Mouse (Mus musculus): Measurements from ENCODE around the gene Zfp423. TPM values are rescaled to one million over a fixed set of nuclear protein-coding genes. Genes with fewer than 3 reads are reported as not detected.

The Zfp423 gene
- polyA plus RNA-seq (2016; fragmentation: Nextera tagmentation; extraction: Ambion mirVana): 5.0 and 10.4 TPM in 2 replicates

GRCm38 (mm10) chr8:87959320-87959920 is at the start of gene Zfp423:
TSS of gene Zfp423 (minus strand) at chr8:87959595.
- Histone ChIP-seq H3K4me3 (peak within 1 kb of the TSS; percentile 82), H3K36me3 (no peaks in the 10 kb centered on the region), H3K4me1 (peaks cover 62% of the 10 kb centered on the region), H3K9me3 (no peaks in the 10 kb centered on the region), H3K27ac (peak within 1 kb of the TSS; percentile 96), H3K27me3 (ENCODE audit: insufficient read depth, poor library complexity, severe bottlenecking) (peaks cover 39% of the 10 kb centered on the region)
- DNase-seq (ENCODE audit: low spot score): no peak
- under 1% methylated on average over 39 of the region's 48 CpGs for WGBS

DNA sequence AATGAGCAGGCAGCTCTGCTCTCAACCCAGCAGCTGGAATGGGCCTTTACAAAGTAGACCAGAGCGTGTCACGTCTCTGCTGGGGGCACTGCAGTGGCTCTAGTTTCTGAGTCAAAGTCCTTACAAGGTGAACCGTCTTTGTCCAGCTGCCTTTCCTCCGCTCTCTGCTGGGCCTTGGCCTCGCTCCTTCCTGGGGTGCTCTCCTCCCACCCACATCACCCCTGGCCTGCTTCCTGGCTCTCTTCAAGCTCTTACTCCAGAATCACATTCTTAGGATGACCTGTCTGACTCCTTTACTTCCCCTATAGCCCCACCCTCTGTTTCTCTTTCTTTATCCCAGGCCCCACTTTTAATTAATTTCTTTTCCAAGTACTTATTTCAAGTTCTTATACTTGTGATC is 47.4 kb upstream of the Zfp423 start:
- Histone ChIP-seq H3K36me3 (no peaks in the 10 kb centered on the region), H3K9me3 (no peaks in the 10 kb centered on the region), H3K4me3 (no peak overlapping the region), H3K4me1 (peaks cover 14% of the 10 kb centered on the region), H3K27me3 (ENCODE audit: insufficient read depth, poor library complexity, severe bottlenecking) (no peaks in the 10 kb centered on the region), H3K27ac (no peak overlapping the region)
- DNase-seq (ENCODE audit: low spot score): no peak
- 69% methylated on average over 5 of the region's 5 CpGs for WGBS

- peaks cover 16% of the 10 kb centered on the region for H3K4me1 ChIP-seq
- no peak for DNase-seq (ENCODE audit: low spot score)
- H3K9me3 ChIP-seq: no peaks in the 10 kb centered on the region
- 18% methylated on average over 5 of the region's 5 CpGs for WGBS
- H3K4me3 ChIP-seq: 0 out of 2 replicates have a peak overlapping the region, but pooled peaks have one; percentile 15
- no peaks in the 10 kb centered on the region for H3K36me3 ChIP-seq
- H3K27me3 ChIP-seq (ENCODE audit: insufficient read depth, poor library complexity, severe bottlenecking): 0 out of 2 replicates have a peak, but pooled peaks cover 3% of the 10 kb centered on the region
- no peak overlapping the region for H3K27ac ChIP-seq
Observed at GRCm38 (mm10) chr8:87984778-87985177, 25.4 kb upstream of the Zfp423 start.

- Histone ChIP-seq H3K27ac (no peak overlapping the region), H3K4me3 (peak overlapping the region; percentile 15; the same call in 1 of the 2 replicates), H3K27me3 (ENCODE audit: insufficient read depth, poor library complexity, severe bottlenecking) (0 out of 2 replicates have a peak, but pooled peaks cover 3% of the 10 kb centered on the region), H3K9me3 (no peaks in the 10 kb centered on the region), H3K4me1 (peaks cover 16% of the 10 kb centered on the region), H3K36me3 (no peaks in the 10 kb centered on the region)
- 23% methylated on average over 8 of the region's 8 CpGs for whole genome bisulfite sequencing
- DNase-seq (ENCODE audit: low spot score): no peak
Observed at GRCm38 (mm10) chr8:87984032-87984431, 24.6 kb upstream of the Zfp423 start.

DNA sequence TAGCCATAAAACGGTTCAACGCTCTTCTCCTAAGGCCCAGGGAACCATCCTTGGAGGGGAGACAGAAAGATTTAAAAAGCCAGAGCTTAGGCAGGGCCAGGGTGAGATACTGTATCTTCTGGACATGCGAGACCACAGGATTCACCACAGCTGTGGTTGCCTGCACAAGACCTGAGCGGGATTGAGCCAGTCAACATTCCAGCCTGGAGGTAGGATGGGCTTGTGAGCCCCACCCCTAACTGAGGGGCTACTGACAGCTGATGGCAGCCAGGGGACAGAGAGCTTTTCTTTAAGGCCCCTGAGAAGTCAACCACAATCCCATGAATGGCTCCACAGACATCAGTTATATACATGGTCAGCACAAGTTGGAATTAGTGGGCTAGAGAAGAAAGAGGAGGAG is 23.5 kb upstream of the Zfp423 start:
- DNase-seq (ENCODE audit: low spot score): no peak
- 87% methylated on average over 4 of the region's 4 CpGs for WGBS
- Histone ChIP-seq H3K9me3 (no peaks in the 10 kb centered on the region), H3K36me3 (no peaks in the 10 kb centered on the region), H3K27ac (no peak overlapping the region), H3K27me3 (ENCODE audit: insufficient read depth, poor library complexity, severe bottlenecking) (0 out of 2 replicates have a peak, but pooled peaks cover 3% of the 10 kb centered on the region), H3K4me3 (no peak overlapping the region), H3K4me1 (peaks cover 16% of the 10 kb centered on the region)

DNA sequence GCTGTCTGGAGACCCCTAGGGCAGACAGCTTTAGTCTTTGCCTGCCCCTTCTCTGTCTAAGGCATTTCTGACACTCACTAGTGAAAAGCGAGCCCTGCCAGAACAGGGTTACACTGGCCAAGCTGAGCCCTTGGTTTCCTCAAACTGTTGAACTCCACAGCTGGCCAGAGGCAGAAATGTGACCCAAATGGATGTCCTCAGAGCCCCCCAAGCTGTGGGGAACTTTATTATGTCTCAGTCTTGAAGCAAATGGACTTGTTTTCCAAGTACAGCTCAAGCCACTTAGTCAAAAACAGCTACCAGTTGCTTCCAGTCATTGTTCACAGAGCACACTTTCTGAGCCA is 16.0 kb upstream of the Zfp423 start:
- H3K27ac ChIP-seq: peak overlapping the region; percentile 81
- peak overlapping the region; percentile 59 for H3K4me3 ChIP-seq
- H3K27me3 ChIP-seq (ENCODE audit: insufficient read depth, poor library complexity, severe bottlenecking): peaks cover 20% of the 10 kb centered on the region
- no peaks in the 10 kb centered on the region for H3K9me3 ChIP-seq
- H3K4me1 ChIP-seq: peaks cover 25% of the 10 kb centered on the region
- no peak for DNase-seq (ENCODE audit: low spot score)
- 12% methylated on average over 1 of the region's 1 CpGs for WGBS
- H3K36me3 ChIP-seq: no peaks in the 10 kb centered on the region

GRCm38 (mm10) chr8:87974759-87975465 is 15.5 kb upstream of the Zfp423 start:
- no peaks in the 10 kb centered on the region for H3K9me3 ChIP-seq
- H3K27me3 ChIP-seq (ENCODE audit: insufficient read depth, poor library complexity, severe bottlenecking): peaks cover 20% of the 10 kb centered on the region
- H3K36me3 ChIP-seq: no peaks in the 10 kb centered on the region
- 1% methylated on average over 24 of the region's 24 CpGs for WGBS
- H3K4me3 ChIP-seq: peak overlapping the region; percentile 59
- H3K4me1 ChIP-seq: peaks cover 25% of the 10 kb centered on the region
- peak overlapping the region; percentile 81 for H3K27ac ChIP-seq
- no peak for DNase-seq (ENCODE audit: low spot score)

DNA sequence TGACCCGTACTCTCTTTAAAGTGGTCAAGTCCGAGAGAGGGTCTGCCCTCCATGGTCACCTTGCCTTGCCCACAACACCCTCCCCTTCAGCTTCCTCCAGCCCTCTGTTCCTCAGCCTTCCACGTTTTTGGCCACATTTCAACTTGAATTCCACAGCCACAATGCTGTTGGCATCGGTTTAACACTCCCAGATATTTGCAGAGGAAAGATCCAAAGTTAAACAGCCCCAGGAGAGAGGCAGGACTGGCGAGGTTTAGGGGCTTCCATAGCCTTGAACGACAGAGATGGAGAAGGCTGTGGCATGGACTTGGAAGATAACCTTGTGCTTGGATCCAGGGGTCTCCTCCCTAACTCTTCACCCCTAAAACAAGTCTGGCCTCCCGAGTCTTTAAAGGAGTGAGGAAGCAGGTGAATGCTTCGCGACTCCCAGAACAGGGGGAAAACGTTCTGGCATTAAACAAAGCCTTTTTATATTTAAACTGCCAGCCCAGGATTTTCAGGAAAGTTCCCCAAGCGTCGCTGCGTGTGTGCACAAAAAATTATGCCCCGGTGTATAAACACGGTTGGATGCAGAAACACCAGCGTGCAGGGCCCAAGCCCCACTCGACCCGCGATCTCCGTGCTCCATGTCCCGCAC is 14.8 kb upstream of the Zfp423 start:
- H3K27ac ChIP-seq: peak overlapping the region; percentile 81
- DNase-seq (ENCODE audit: low spot score): no peak

DNA sequence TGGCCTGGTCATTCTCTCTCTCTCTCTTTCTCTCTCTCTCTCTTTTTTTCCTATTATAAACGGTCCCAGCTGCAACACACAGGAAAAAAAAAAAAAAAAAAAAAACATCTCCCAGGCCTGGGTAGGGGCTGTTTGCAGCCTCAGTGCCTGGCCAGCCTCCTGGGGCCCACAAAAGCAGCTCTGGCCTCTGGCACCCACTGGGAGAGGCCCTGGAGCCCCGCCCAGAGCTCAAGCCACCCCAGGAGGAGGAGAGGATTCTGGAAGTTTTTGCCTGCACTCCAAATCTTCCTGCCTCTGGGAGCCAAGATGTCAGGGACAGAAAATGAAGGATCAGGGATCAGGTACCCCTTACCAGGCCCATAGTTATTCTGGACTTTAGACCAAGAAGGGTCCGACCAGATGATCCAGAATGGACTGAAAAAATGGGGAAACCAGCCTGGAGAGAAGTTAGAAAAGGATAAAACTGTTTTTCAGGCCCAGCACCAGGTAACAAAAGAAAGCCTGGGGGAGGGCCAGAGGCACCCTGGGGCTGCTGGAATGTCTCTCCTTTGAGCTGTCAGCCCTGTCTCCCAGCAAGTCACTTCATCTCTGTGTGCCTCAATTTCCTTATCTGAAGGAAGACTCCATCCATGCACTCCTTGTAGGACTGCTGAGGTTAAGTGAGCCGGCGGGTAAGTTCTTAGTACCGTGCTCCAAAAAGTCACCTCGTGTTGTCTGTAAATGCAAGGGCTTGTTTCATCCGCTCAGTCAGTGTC is 8.6 kb upstream of the Zfp423 start:
- peaks cover 24% of the 10 kb centered on the region for H3K4me1 ChIP-seq
- H3K27ac ChIP-seq: 0 out of 2 replicates have a peak overlapping the region, but pooled peaks have one; percentile 63
- H3K27me3 ChIP-seq (ENCODE audit: insufficient read depth, poor library complexity, severe bottlenecking): peaks cover 29% of the 10 kb centered on the region
- no peak overlapping the region for H3K4me3 ChIP-seq
- H3K9me3 ChIP-seq: no peaks in the 10 kb centered on the region
- no peaks in the 10 kb centered on the region for H3K36me3 ChIP-seq
- DNase-seq (ENCODE audit: low spot score): no peak
- 24% methylated on average over 8 of the region's 8 CpGs for WGBS

More for the DNA sequence above, 14.8 kb upstream of the Zfp423 start:
- peak overlapping the region; percentile 59 for H3K4me3 ChIP-seq
- peaks cover 20% of the 10 kb centered on the region for H3K27me3 ChIP-seq (ENCODE audit: insufficient read depth, poor library complexity, severe bottlenecking)
- H3K4me1 ChIP-seq: peaks cover 25% of the 10 kb centered on the region
- no peaks in the 10 kb centered on the region for H3K9me3 ChIP-seq
- 9% methylated on average over 21 of the region's 21 CpGs for WGBS
- H3K36me3 ChIP-seq: no peaks in the 10 kb centered on the region

- Histone ChIP-seq H3K27me3 (ENCODE audit: insufficient read depth, poor library complexity, severe bottlenecking) (peaks cover 36% of the 10 kb centered on the region), H3K9me3 (no peaks in the 10 kb centered on the region), H3K4me1 (peaks cover 32% of the 10 kb centered on the region), H3K4me3 (no peak overlapping the region), H3K36me3 (no peaks in the 10 kb centered on the region), H3K27ac (peak overlapping the region; percentile 63; the same call in 1 of the 2 replicates)
- WGBS: 24% methylated on average over 2 of the region's 2 CpGs
- no peak for DNase-seq (ENCODE audit: low spot score)
Observed at GRCm38 (mm10) chr8:87967057-87967820, 7.8 kb upstream of the Zfp423 start.

DNA sequence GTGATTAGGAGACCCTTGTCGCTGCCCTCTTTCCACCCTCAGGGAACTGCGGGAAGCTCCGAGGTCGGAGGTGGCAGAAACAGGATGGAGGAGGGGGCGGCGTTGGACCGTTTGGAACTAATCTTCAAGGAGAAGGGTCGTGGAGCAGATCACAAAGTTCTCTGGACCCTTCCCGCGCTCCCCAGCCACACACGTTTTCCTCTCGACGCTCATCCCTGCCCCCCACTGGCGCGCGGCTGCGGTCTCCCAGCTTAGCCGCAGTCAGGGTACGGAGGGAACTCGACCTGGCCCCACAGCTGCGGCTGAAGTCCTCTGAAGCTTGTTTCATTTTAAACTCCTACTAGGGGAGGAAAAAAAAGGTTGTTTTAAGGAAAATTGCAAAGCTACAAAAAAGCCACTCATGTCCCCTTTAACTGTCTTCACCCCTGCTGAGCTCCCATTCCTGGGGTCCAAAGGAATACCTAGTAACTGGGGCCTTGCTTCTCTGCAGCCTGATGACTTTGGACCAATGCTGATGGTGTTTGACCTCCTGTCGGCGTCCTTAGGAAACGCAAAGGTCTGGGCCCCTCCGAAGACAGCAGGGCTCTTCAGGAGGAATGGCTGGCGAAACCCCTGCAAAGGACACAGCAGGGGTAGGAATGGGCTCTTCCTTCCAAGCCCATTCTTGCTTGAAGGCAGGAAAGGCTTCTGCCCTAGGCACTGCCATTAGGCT is 3.3 kb upstream of the Zfp423 start:
- Histone ChIP-seq H3K4me3 (peak overlapping the region; percentile 82), H3K27me3 (ENCODE audit: insufficient read depth, poor library complexity, severe bottlenecking) (peaks cover 54% of the 10 kb centered on the region), H3K4me1 (peaks cover 54% of the 10 kb centered on the region), H3K9me3 (no peaks in the 10 kb centered on the region), H3K27ac (peak overlapping the region; percentile 73), H3K36me3 (no peaks in the 10 kb centered on the region)
- 1% methylated on average over 26 of the region's 26 CpGs for WGBS
- no peak for DNase-seq (ENCODE audit: low spot score)

Data from heart, embryonic 10.5 days (tissue).